Mouse (Mus musculus): ENCODE data around the gene Gtf2h3. TPM values are rescaled to one million over a fixed set of nuclear protein-coding genes. Genes with fewer than 3 reads are reported as not detected.
"Not testable (repeated sequence)": the region's sequence is repeated elsewhere in the genome, so short reads cannot be mapped to it uniquely, and the experiment has no call there.

Gtf2h3 gene
- total RNA-seq (2021) = 10 to 100 TPM; 40.4 to 44.2 TPM
- long read RNA-seq, experiment 1, transcript Gtf2h3-201 (13 exons, 2,672 nt) = major isoform, 46 of 58 reads
- long read RNA-seq, experiment 1, partial matches to known transcripts = 5 of 58 reads
- long read RNA-seq, experiment 1, other reads (novel, unspliced or antisense) = 7 of 58 reads
- long read RNA-seq, experiment 2, transcript Gtf2h3-201 (13 exons, 2,672 nt) = major isoform, 5 of 6 reads
- long read RNA-seq, experiment 2, partial matches to known transcripts = 1 of 6 reads
- long read RNA-seq, experiment 2, other reads (novel, unspliced or antisense) = 0 of 6 reads

- DNase-seq = peak; percentile 95 to 96
These were observed at the start of gene Gtf2h3, which contains the start of gene Eif2b1 for GRCm38 (mm10) chr5:124578633-124579317. Gtf2h3 (plus strand) TSS chr5:124579140. Eif2b1 (minus strand) TSS chr5:124579131.

- DNase-seq = peak; percentile 23 to 55
These were observed 49.7 kb upstream of the Gtf2h3 start for GRCm38 (mm10) chr5:124529191-124529651.

GRCm38 (mm10) chr5:124529697-124530096 is 49.2 kb upstream of the Gtf2h3 start:
- no peak for DNase-seq

GRCm38 (mm10) chr5:124530655-124531582 is 48.0 kb upstream of the Gtf2h3 start, which contains the start of gene Rilpl1:
Rilpl1 (minus strand) TSS chr5:124531391.
- peak; percentile 89 to 94 for DNase-seq

GRCm38 (mm10) chr5:124531583-124531930 is 47.4 kb upstream of the Gtf2h3 start:
- no peak for DNase-seq

GRCm38 (mm10) chr5:124532451-124532850 is 46.5 kb upstream of the Gtf2h3 start:
- DNase-seq = no peak

GRCm38 (mm10) chr5:124535016-124535415 is 43.9 kb upstream of the Gtf2h3 start:
- no peak for DNase-seq

GRCm38 (mm10) chr5:124536776-124537175 is 42.2 kb upstream of the Gtf2h3 start:
- peak; percentile 67 to 70 for DNase-seq

GRCm38 (mm10) chr5:124538813-124539792 is 39.8 kb upstream of the Gtf2h3 start:
- peak; percentile 60 to 74 for DNase-seq

GRCm38 (mm10) chr5:124539905-124540304 is 39.0 kb upstream of the Gtf2h3 start:
- no peak for DNase-seq

- peak; percentile 95 to 96 for DNase-seq
These were observed 38.6 kb upstream of the Gtf2h3 start, which contains the start of gene Tmed2 for GRCm38 (mm10) chr5:124540383-124540786. Tmed2 (plus strand) TSS chr5:124540695.

GRCm38 (mm10) chr5:124540905-124541601 is 37.9 kb upstream of the Gtf2h3 start:
- peak; percentile 79 to 87 for DNase-seq

- DNase-seq = no peak
These were observed 37.4 kb upstream of the Gtf2h3 start for GRCm38 (mm10) chr5:124541602-124541973.

- DNase-seq = not testable (repeated sequence)
These were observed 28.2 kb upstream of the Gtf2h3 start for GRCm38 (mm10) chr5:124550737-124551136.

GRCm38 (mm10) chr5:124551349-124552093 is 27.4 kb upstream of the Gtf2h3 start:
- DNase-seq = not testable (repeated sequence)

- DNase-seq = no peak
These were observed 26.9 kb upstream of the Gtf2h3 start for GRCm38 (mm10) chr5:124552094-124552472.

GRCm38 (mm10) chr5:124552558-124553307 is 26.2 kb upstream of the Gtf2h3 start, which contains the start of gene Ddx55:
Ddx55 (plus strand) TSS chr5:124552864.
- peak; percentile 91 to 92 for DNase-seq

GRCm38 (mm10) chr5:124553607-124554006 is 25.3 kb upstream of the Gtf2h3 start:
- no peak for DNase-seq

- peak; percentile 22 to 28 for DNase-seq
These were observed 23.8 kb upstream of the Gtf2h3 start for GRCm38 (mm10) chr5:124555145-124555544.

All from adrenal gland, postnatal 36 days (tissue).